Mouse (Mus musculus) forebrain, postnatal 0 days (tissue): ENCODE data around the gene Cep104. TPM values are rescaled to one million over a fixed set of nuclear protein-coding genes. Genes with fewer than 3 reads are reported as not detected.

ENCODE experiments used
- ATAC-seq: fragments of 200-750 bp; cut with Nextera tagmentation; 2 replicates; pipeline ENCODE4 v1.8.0; 2017; ENCODE audit warnings: mild to moderate bottlenecking, moderate library complexity
- DNase-seq: peaks from one replicate; pipeline ENCODE4 v3.0.0-alpha.2; 2015
- H3K27ac ChIP-seq: fragments of 300-500 bp; sonication (generic); 2 replicates; pipeline ENCODE4 v1.5.1; 2014; ENCODE audit warnings: low read depth, mild to moderate bottlenecking, antibody characterized with exemption, low read length, moderate library complexity, mixed read lengths
- H3K27me3 ChIP-seq: fragments of 300-500 bp; sonication (generic); 2 replicates; pipeline ENCODE4 v1.6.1; 2014; ENCODE audit warnings: mild to moderate bottlenecking, low read length, mixed read lengths; ENCODE audit not compliant: insufficient read depth
- H3K36me3 ChIP-seq: fragments of 300-500 bp; sonication (generic); 2 replicates; pipeline ENCODE4 v1.6.1; 2014; ENCODE audit warnings: mild to moderate bottlenecking, moderate library complexity; ENCODE audit not compliant: insufficient read depth
- H3K4me1 ChIP-seq: fragments of 300-500 bp; sonication (generic); 2 replicates; pipeline ENCODE4 v1.6.1; 2014; ENCODE audit warnings: antibody characterized with exemption; ENCODE audit not compliant: insufficient read depth
- H3K4me2 ChIP-seq: fragments of 300-500 bp; sonication (generic); 2 replicates; pipeline ENCODE4 v1.6.1; 2014; ENCODE audit warnings: low read depth, mild to moderate bottlenecking, moderate library complexity
- H3K4me3 ChIP-seq: fragments of 300-500 bp; sonication (generic); 2 replicates; pipeline ENCODE4 v1.5.1; 2014; ENCODE audit warnings: low read depth, low read length, mixed read lengths
- H3K9ac ChIP-seq: fragments of 300-500 bp; sonication (generic); 2 replicates; pipeline ENCODE4 v1.6.1; 2014; ENCODE audit warnings: mild to moderate bottlenecking
- H3K9me3 ChIP-seq: fragments of 300-500 bp; sonication (generic); 2 replicates; pipeline ENCODE4 v1.6.1; 2016; ENCODE audit warnings: low read length
- CTCF ChIP-seq: sonication (generic); IDR thresholded peaks from 2 replicates; pipeline ENCODE4 v1.5.1; 2016; ENCODE audit warnings: antibody characterized with exemption, control low read depth, low read depth
- WGBS: fragments of 180-500 bp; shearing (Covaris S2); extraction: QIAGEN DNeasy Blood & Tissue Kit; methylation state at CpG from one replicate; pipeline ENCODE4 v1.1.7; 2014; 5-methylcytosine and 5-hydroxymethylcytosine counted together
- polyA plus RNA-seq: library from polyadenylated mRNA; unstranded; fragments of >200 nt; fragmentation: Nextera tagmentation; extraction: Ambion mirVana; gene quantifications from 2 replicates; pipeline ENCODE4 v1.2.1, GENCODE M21; 2015
- total RNA-seq: library from RNA; depleted of rRNA; stranded (reverse); fragments of >200 nt; gene quantifications from 2 replicates; pipeline ENCODE4 v1.2.3, GENCODE M21; 2014; rRNA removed

Gene Cep104
- total and polyA plus RNA-seq, 2 experiments from 2014 or later, result 9.9 to 10.5 TPM

GRCm38 (mm10) chr4:154057696-154058095, 82.7 kb downstream of the Cep104 start:
- ATAC-seq (no peak), DNase-seq (no peak)
- Histone ChIP-seq H3K4me3 (no peak overlapping the region), H3K9me3 (no peaks in the 10 kb centered on the region), H3K27ac (no peak overlapping the region), H3K9ac (no peak overlapping the region), H3K27me3 (no peaks in the 10 kb centered on the region), H3K4me1 (no peaks in the 10 kb centered on the region), H3K36me3 (no peaks in the 10 kb centered on the region), H3K4me2 (no peak overlapping the region)
- WGBS, result 65% methylated on average over 4 of the region's 4 CpGs
- no peak for TF ChIP-seq CTCF

Other genes starting within 250 kb of the Cep104 start
- 38.6 and 46.4 TPM in 2 replicates for gene A430005L14Rik, start 18.0 kb upstream of the Cep104 start, total RNA-seq
- gene A430005L14Rik, start 18.0 kb upstream of the Cep104 start, polyA plus RNA-seq, result 47.6 and 50.9 TPM in 2 replicates
- 18.9 and 22.7 TPM in 2 replicates for gene Dffb, start 68 bp upstream of the Cep104 start, total RNA-seq
- gene Dffb, start 68 bp upstream of the Cep104 start, polyA plus RNA-seq, result 8.6 and 9.3 TPM in 2 replicates
- 21.9 and 27.4 TPM in 2 replicates for gene Lrrc47, start 36.5 kb downstream of the Cep104 start, total RNA-seq
- 19.4 and 20.5 TPM in 2 replicates for gene Lrrc47, start 36.5 kb downstream of the Cep104 start, polyA plus RNA-seq
- gene Smim1, start 51.0 kb downstream of the Cep104 start, total RNA-seq, result 8.5 and 10.2 TPM in 2 replicates
- 7.2 TPM in 2 replicates for gene Smim1, start 51.0 kb downstream of the Cep104 start, polyA plus RNA-seq
- gene Ccdc27, start 67.5 kb downstream of the Cep104 start, total RNA-seq, result not detected in 2 replicates
- gene Ccdc27, start 67.5 kb downstream of the Cep104 start, polyA plus RNA-seq, result not detected in 2 replicates
- gene Trp73, start 165.0 kb downstream of the Cep104 start, total RNA-seq, result 2.2 and 3.9 TPM in 2 replicates
- 3.5 and 4.1 TPM in 2 replicates for gene Trp73, start 165.0 kb downstream of the Cep104 start, polyA plus RNA-seq
- gene Wrap73, start 167.2 kb downstream of the Cep104 start, total RNA-seq, result 44.1 and 44.4 TPM in 2 replicates
- 37.6 and 42.7 TPM in 2 replicates for gene Wrap73, start 167.2 kb downstream of the Cep104 start, polyA plus RNA-seq
- gene Tprgl, start 185.5 kb downstream of the Cep104 start, total RNA-seq, result 185 and 202 TPM in 2 replicates
- gene Tprgl, start 185.5 kb downstream of the Cep104 start, polyA plus RNA-seq, result 223 and 224 TPM in 2 replicates
- 22.2 and 36.5 TPM in 2 replicates for gene Megf6, start 195.5 kb downstream of the Cep104 start, total RNA-seq
- gene Megf6, start 195.5 kb downstream of the Cep104 start, polyA plus RNA-seq, result 5.6 and 7.7 TPM in 2 replicates